Mouse (Mus musculus): ENCODE measurements around the gene Usp18. TPM values are rescaled to one million over a fixed set of nuclear protein-coding genes. Genes with fewer than 3 reads are reported as not detected.

The Usp18 gene
- polyA plus RNA-seq, 1 experiment from 2014 or later, result 0.84 TPM

DNA sequence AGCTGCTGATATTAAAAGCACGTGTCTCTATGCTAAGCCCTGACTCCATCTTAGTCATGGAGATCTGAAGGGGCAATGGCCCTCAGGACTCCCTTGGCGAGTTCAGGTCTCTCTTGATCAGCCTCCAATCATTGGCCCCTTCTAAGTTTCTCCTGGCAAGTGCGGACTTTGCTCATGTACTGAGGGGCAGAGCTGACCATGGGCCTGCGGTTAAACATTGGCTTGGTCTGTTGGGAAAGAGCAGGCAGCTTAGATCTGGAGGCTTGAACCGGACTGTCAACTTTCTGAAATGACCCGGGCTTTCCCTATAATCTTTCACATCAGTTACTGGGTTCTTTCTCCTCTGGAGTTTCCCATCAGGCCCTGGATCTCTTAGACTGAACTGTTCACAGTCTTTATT lies 65.3 kb downstream of the Usp18 start:
- no peak overlapping the region for H3K9ac ChIP-seq
- H3K4me3 ChIP-seq, result no peak overlapping the region
- WGBS, result 85% methylated on average over 6 of the region's 6 CpGs
- H3K27ac ChIP-seq, result no peak overlapping the region
- no peaks in the 10 kb centered on the region for H3K36me3 ChIP-seq (ENCODE audit: poor library complexity, severe bottlenecking)
- no peaks in the 10 kb centered on the region for H3K4me1 ChIP-seq
- H3K27me3 ChIP-seq, result no peaks in the 10 kb centered on the region
- H3K4me2 ChIP-seq, result no peak overlapping the region
- no peak for ATAC-seq
- no peaks in the 10 kb centered on the region for H3K9me3 ChIP-seq (replicated peaks)

- no peak overlapping the region for H3K9ac ChIP-seq
Measured at GRCm38 (mm10) chr6:121319099-121319498, 73.4 kb downstream of the Usp18 start.

More at GRCm38 (mm10) chr6:121319099-121319498, 73.4 kb downstream of the Usp18 start:
- Histone ChIP-seq H3K9me3 (replicated peaks) (no peaks in the 10 kb centered on the region), H3K4me3 (no peak overlapping the region), H3K4me2 (no peak overlapping the region), H3K36me3 (ENCODE audit: poor library complexity, severe bottlenecking) (no peaks in the 10 kb centered on the region), H3K27ac (no peak overlapping the region), H3K27me3 (no peaks in the 10 kb centered on the region), H3K4me1 (no peaks in the 10 kb centered on the region)
- no peak for ATAC-seq
- WGBS, result 63% methylated on average over 6 of the region's 6 CpGs

Other genes starting within 250 kb of the Usp18 start
- gene Mical3, start 114.9 kb upstream of the Usp18 start, polyA plus RNA-seq (2015; fragmentation: Nextera tagmentation; extraction: Ambion mirVana), result 20.9 and 25.5 TPM in 2 replicates
- gene Pex26, start 62.2 kb upstream of the Usp18 start, polyA plus RNA-seq (2015; fragmentation: Nextera tagmentation; extraction: Ambion mirVana), result 9.5 and 11.3 TPM in 2 replicates
- gene Tuba8, start 35.2 kb upstream of the Usp18 start, polyA plus RNA-seq (2015; fragmentation: Nextera tagmentation; extraction: Ambion mirVana), result 0.20 TPM in 1 of 2 replicates, not detected in the other
- gene Slc6a13, start 54.3 kb downstream of the Usp18 start, polyA plus RNA-seq (2015; fragmentation: Nextera tagmentation; extraction: Ambion mirVana), result 4.1 and 7.7 TPM in 2 replicates
- gene Slc6a12, start 97.2 kb downstream of the Usp18 start, polyA plus RNA-seq (2015; fragmentation: Nextera tagmentation; extraction: Ambion mirVana), result 0.35 and 0.64 TPM in 2 replicates
- 2.7 and 3.5 TPM in 2 replicates for gene Iqsec3, start 227.8 kb downstream of the Usp18 start, polyA plus RNA-seq (2015; fragmentation: Nextera tagmentation; extraction: Ambion mirVana)